8 mouse cellular contexts compared by ENCODE assay signal in genomic region chr2:180257001-180257521, GRCm38 (mm10). TPM values are rescaled to one million over a fixed set of nuclear protein-coding genes. Genes with fewer than 3 reads are reported as not detected.
DNase-seq lines count a peak whose midpoint lies in the region; ATAC-seq and TF ChIP-seq lines count a peak whose summit lies in the region.

Gene Rps21 (plus strand): TSS chr2:180257377.

- peak within 1 kb of the TSS; percentile 83 for H3K4me2 ChIP-seq in embryonic facial prominence, embryonic 13.5 days
- H3K4me2 ChIP-seq in limb, embryonic 12.5 days: peak within 1 kb of the TSS; percentile 89
- H3K4me2 ChIP-seq in midbrain, embryonic 15.5 days: peak within 1 kb of the TSS; percentile 89

- no peaks in the 10 kb centered on the region for H3K9me3 ChIP-seq in embryonic facial prominence, embryonic 13.5 days
- no peaks in the 10 kb centered on the region for H3K9me3 ChIP-seq in limb, embryonic 12.5 days
- H3K9me3 ChIP-seq in midbrain, embryonic 15.5 days: no peaks in the 10 kb centered on the region

- peak; percentile 99 for DNase-seq in 3134 (ENCODE audit: extremely low read depth, insufficient read length, low spot score)
- peak; percentile 98 for DNase-seq in adrenal gland, postnatal 36 days
- peak; percentile 98 to 100 for DNase-seq in heart, adult 18-20 months
- DNase-seq in kidney, adult 2 months: peak; percentile 100
- DNase-seq in spleen, adult 2 months (ENCODE audit: low read depth in 1 of 2, low spot score in 2 of 2): peak; percentile 95 to 99

- peaks cover 40% of the 10 kb centered on the region for H3K36me3 ChIP-seq in embryonic facial prominence, embryonic 13.5 days
- no peaks in the 10 kb centered on the region for H3K36me3 ChIP-seq in kidney, adult 2 months (ENCODE audit: control insufficient read depth, insufficient read depth, low read length)
- H3K36me3 ChIP-seq in limb, embryonic 12.5 days: peaks cover 41% of the 10 kb centered on the region
- peaks cover 22% of the 10 kb centered on the region for H3K36me3 ChIP-seq in midbrain, embryonic 15.5 days (replicated peaks)
- peaks cover 8% of the 10 kb centered on the region for H3K36me3 ChIP-seq in spleen, adult 2 months (ENCODE audit: control insufficient read depth, insufficient read depth, low read length)

- peaks cover 17% of the 10 kb centered on the region for H3K4me1 ChIP-seq in embryonic facial prominence, embryonic 13.5 days
- peaks cover 3% of the 10 kb centered on the region; the same call in 1 of the 2 replicates for H3K4me1 ChIP-seq in kidney, adult 2 months (ENCODE audit: control insufficient read depth, insufficient read depth, low read length)
- H3K4me1 ChIP-seq in limb, embryonic 12.5 days (replicated peaks): peaks cover 14% of the 10 kb centered on the region
- peaks cover 20% of the 10 kb centered on the region for H3K4me1 ChIP-seq in midbrain, embryonic 15.5 days
- peaks cover 9% of the 10 kb centered on the region; the same call in 1 of the 2 replicates for H3K4me1 ChIP-seq in spleen, adult 2 months (ENCODE audit: control insufficient read depth, insufficient read depth, insufficient read length)

- H3K4me3 ChIP-seq in embryonic facial prominence, embryonic 13.5 days: peak within 1 kb of the TSS; percentile 93
- H3K4me3 ChIP-seq in kidney, adult 2 months (ENCODE audit: insufficient read depth, low read depth, low read length): peak within 1 kb of the TSS; percentile 73
- H3K4me3 ChIP-seq in limb, embryonic 12.5 days (replicated peaks): peak within 1 kb of the TSS; percentile 87
- peak within 1 kb of the TSS; percentile 65 for H3K4me3 ChIP-seq in midbrain, embryonic 15.5 days
- H3K4me3 ChIP-seq in spleen, adult 2 months (ENCODE audit: extremely low read depth, insufficient read depth, insufficient read length): peak within 1 kb of the TSS; percentile 89

- peak; percentile 96 for ATAC-seq in embryonic facial prominence, embryonic 13.5 days (ENCODE audit: insufficient number of reproducible peaks, insufficient read depth, low FRiP score, low TSS enrichment, low read depth)
- ATAC-seq in limb, embryonic 12.5 days (ENCODE audit: insufficient number of reproducible peaks, insufficient read depth, low FRiP score, low TSS enrichment, low read depth): peak; percentile 96
- ATAC-seq in midbrain, embryonic 15.5 days (replicated peaks): peak; percentile 96

- peak within 1 kb of the TSS; percentile 97 for H3K9ac ChIP-seq in embryonic facial prominence, embryonic 13.5 days
- peak within 1 kb of the TSS; percentile 91 for H3K9ac ChIP-seq in limb, embryonic 12.5 days (replicated peaks)
- H3K9ac ChIP-seq in midbrain, embryonic 15.5 days: peak within 1 kb of the TSS; percentile 83

- peak; percentile 94 for TF ChIP-seq POLR2A in kidney, adult 2 months (IDR thresholded peaks at IDR 0.05; ENCODE audit: low read depth, low read length)
- peak; percentile 86; the same call in 1 of the 2 replicates for TF ChIP-seq POLR2A in spleen, adult 2 months (IDR thresholded peaks at IDR 0.05; ENCODE audit: low read depth, low read length)

- peak within 1 kb of the TSS; percentile 92 for H3K27ac ChIP-seq in embryonic facial prominence, embryonic 13.5 days
- H3K27ac ChIP-seq in kidney, adult 2 months (ENCODE audit: insufficient read depth, low read depth, low read length): peak within 1 kb of the TSS; percentile 81
- H3K27ac ChIP-seq in limb, embryonic 12.5 days: peak within 1 kb of the TSS; percentile 95
- H3K27ac ChIP-seq in midbrain, embryonic 15.5 days: peak within 1 kb of the TSS; percentile 95
- peak within 1 kb of the TSS; percentile 78 for H3K27ac ChIP-seq in spleen, adult 2 months (ENCODE audit: insufficient read depth, low read length)

- H3K27me3 ChIP-seq in embryonic facial prominence, embryonic 13.5 days: no peaks in the 10 kb centered on the region
- no peaks in the 10 kb centered on the region for H3K27me3 ChIP-seq in kidney, adult 2 months (replicated peaks; ENCODE audit: control insufficient read depth, insufficient read depth, low read length)
- H3K27me3 ChIP-seq in limb, embryonic 12.5 days: no peaks in the 10 kb centered on the region
- H3K27me3 ChIP-seq in midbrain, embryonic 15.5 days (replicated peaks): no peaks in the 10 kb centered on the region
- no peaks in the 10 kb centered on the region for H3K27me3 ChIP-seq in spleen, adult 2 months (ENCODE audit: control insufficient read depth, insufficient read depth, low read length)

- WGBS in embryonic facial prominence, embryonic 13.5 days: under 1% methylated on average over 38 of the region's 38 CpGs
- WGBS in kidney, adult 2 months: 1% methylated on average over 38 of the region's 38 CpGs
- under 1% methylated on average over 38 of the region's 38 CpGs for WGBS in limb, embryonic 12.5 days
- WGBS in midbrain, embryonic 15.5 days: 0% methylated on average over 38 of the region's 38 CpGs
- under 1% methylated on average over 38 of the region's 38 CpGs for WGBS in spleen, adult 2 months

- no peak for TF ChIP-seq CTCF in kidney, adult 2 months (conservative IDR thresholded peaks at IDR 0.05; ENCODE audit: insufficient read depth, insufficient read length, low read depth, low read length)
- TF ChIP-seq CTCF in spleen, adult 2 months (IDR thresholded peaks at IDR 0.05; ENCODE audit: extremely low read depth, insufficient read depth, insufficient read length, insufficient replicate concordance): no peak

RNA-seq across cellular contexts. Expression of gene Rps21, which starts in this region (rescaled TPM):
- 100 to 1,000 TPM; 736 to 838 TPM for total RNA-seq in adrenal gland, postnatal 36 days (2021)
- polyA plus RNA-seq in embryonic facial prominence, embryonic 13.5 days (2015; fragmentation: Nextera tagmentation; extraction: Ambion mirVana): 653 and 689 TPM in 2 replicates
- 100 to 1,000 TPM; 561 to 600 TPM for total RNA-seq in heart, adult 18-20 months (2021)
- 2,294 and 2,331 TPM in 2 replicates for polyA plus RNA-seq in kidney, adult 2 months (2012; rRNA removed)
- polyA plus RNA-seq in limb, embryonic 12.5 days (2016; fragmentation: Nextera tagmentation; extraction: Ambion mirVana): 608 and 631 TPM in 2 replicates
- 284 and 315 TPM in 2 replicates for polyA plus RNA-seq in midbrain, embryonic 15.5 days (2015; fragmentation: Nextera tagmentation; extraction: Ambion mirVana)
- 2,793 and 4,124 TPM in 2 replicates for polyA plus RNA-seq in spleen, adult 2 months (2012; rRNA removed)

Comparison
In these comparisons a context has a peak if more than half of its experiments do, and no peak if none do; other contexts are left out.
1. Peak in every context shown above with its lines: DNase-seq, ATAC-seq, H3K4me3 ChIP-seq and H3K27ac ChIP-seq.